Mouse (Mus musculus) kidney, embryonic 16.5 days (tissue): Measurements from ENCODE around the gene Fbrsl1. TPM values are rescaled to one million over a fixed set of nuclear protein-coding genes. Genes with fewer than 3 reads are reported as not detected.

Experiments
- ATAC-seq: fragments of 200-750 bp; cut with Nextera tagmentation; 2 replicates; pipeline ENCODE4 v1.8.0; 2017; ENCODE audit warnings: moderate TSS enrichment; ENCODE audit not compliant: low FRiP score, low TSS enrichment
- H3K27ac ChIP-seq: fragments of 300-500 bp; sonication (generic); 2 replicates; pipeline ENCODE4 v1.5.1; 2014; ENCODE audit warnings: low read length
- H3K27me3 ChIP-seq: fragments of 300-500 bp; sonication (generic); 2 replicates; pipeline ENCODE4 v1.6.1; 2014; ENCODE audit warnings: low read length, control low read depth, mixed read lengths; ENCODE audit not compliant: insufficient read depth
- H3K36me3 ChIP-seq: fragments of 300-500 bp; sonication (generic); 2 replicates; pipeline ENCODE4 v1.6.1; 2014; ENCODE audit warnings: low read length, control low read depth, mixed read lengths; ENCODE audit not compliant: insufficient read depth
- H3K4me1 ChIP-seq: fragments of 300-500 bp; sonication (generic); 2 replicates; pipeline ENCODE4 v1.6.1; 2014; ENCODE audit warnings: low read length, control low read depth, mixed read lengths; ENCODE audit not compliant: insufficient read depth
- H3K4me2 ChIP-seq: fragments of 300-500 bp; sonication (generic); replicated peaks from 2 replicates; pipeline ENCODE4 v1.6.1; 2014; ENCODE audit warnings: low read depth, low read length
- H3K4me3 ChIP-seq: fragments of 300-500 bp; sonication (generic); 2 replicates; pipeline ENCODE4 v1.5.1; 2014; ENCODE audit warnings: mild to moderate bottlenecking, low read length
- H3K9ac ChIP-seq: fragments of 300-500 bp; sonication (generic); replicated peaks from 2 replicates; pipeline ENCODE4 v1.6.1; 2014; ENCODE audit warnings: low read length
- H3K9me3 ChIP-seq: fragments of 300-500 bp; sonication (generic); 2 replicates; pipeline ENCODE4 v1.6.1; 2016; ENCODE audit warnings: low read length, control low read depth
- WGBS: fragments of 180-500 bp; shearing (Covaris S2); extraction: QIAGEN DNeasy Blood & Tissue Kit; methylation state at CpG from one replicate; pipeline ENCODE4 v1.1.7; 2014; 5-methylcytosine and 5-hydroxymethylcytosine counted together
- polyA plus RNA-seq: library from polyadenylated mRNA; unstranded; fragments of >200 nt; fragmentation: Nextera tagmentation; extraction: Ambion mirVana; gene quantifications from 2 replicates; pipeline ENCODE4 v1.2.1, GENCODE M21; 2015

The Fbrsl1 gene
- 8.6 and 9.8 TPM in 2 replicates for polyA plus RNA-seq

GRCm38 (mm10) chr5:110448436-110449134, at the start of gene Fbrsl1:
Fbrsl1 (minus strand) TSS chr5:110448503.
- Histone ChIP-seq H3K4me1 (peaks cover 16% of the 10 kb centered on the region), H3K27ac (peak within 1 kb of the TSS; percentile 61), H3K36me3 (no peaks in the 10 kb centered on the region), H3K4me3 (peak within 1 kb of the TSS; percentile 92), H3K27me3 (no peaks in the 10 kb centered on the region), H3K9me3 (no peaks in the 10 kb centered on the region), H3K4me2 (peak within 1 kb of the TSS; percentile 91), H3K9ac (peak within 1 kb of the TSS; percentile 94)
- under 1% methylated on average over 43 of the region's 46 CpGs for WGBS
- peak; percentile 98 for ATAC-seq

GRCm38 (mm10) chr5:110498071-110498470, 49.8 kb upstream of the Fbrsl1 start:
- no peak overlapping the region for H3K9ac ChIP-seq
- H3K27ac ChIP-seq = no peak overlapping the region
- ATAC-seq = no peak
- no peaks in the 10 kb centered on the region for H3K9me3 ChIP-seq
- H3K4me2 ChIP-seq = no peak overlapping the region
- no peaks in the 10 kb centered on the region for H3K4me1 ChIP-seq
- H3K27me3 ChIP-seq = no peaks in the 10 kb centered on the region
- no peak overlapping the region for H3K4me3 ChIP-seq
- no peaks in the 10 kb centered on the region for H3K36me3 ChIP-seq
- WGBS = 16% methylated on average over 10 of the region's 10 CpGs

GRCm38 (mm10) chr5:110497556-110497955, 49.3 kb upstream of the Fbrsl1 start:
- Histone ChIP-seq H3K9me3 (no peaks in the 10 kb centered on the region), H3K4me2 (no peak overlapping the region), H3K36me3 (no peaks in the 10 kb centered on the region), H3K27me3 (no peaks in the 10 kb centered on the region), H3K9ac (no peak overlapping the region), H3K4me1 (no peaks in the 10 kb centered on the region), H3K27ac (no peak overlapping the region), H3K4me3 (no peak overlapping the region)
- no peak for ATAC-seq
- WGBS = 74% methylated on average over 5 of the region's 5 CpGs

GRCm38 (mm10) chr5:110495051-110495450, 46.7 kb upstream of the Fbrsl1 start:
- Histone ChIP-seq H3K4me2 (no peak overlapping the region), H3K27ac (no peak overlapping the region), H3K27me3 (no peaks in the 10 kb centered on the region), H3K9ac (no peak overlapping the region), H3K9me3 (no peaks in the 10 kb centered on the region), H3K4me3 (no peak overlapping the region), H3K36me3 (no peaks in the 10 kb centered on the region), H3K4me1 (no peaks in the 10 kb centered on the region)
- ATAC-seq = no peak
- WGBS = 88% methylated on average over 6 of the region's 6 CpGs

GRCm38 (mm10) chr5:110494396-110494795, 46.1 kb upstream of the Fbrsl1 start:
- H3K9me3 ChIP-seq = no peaks in the 10 kb centered on the region
- H3K4me2 ChIP-seq = no peak overlapping the region
- no peaks in the 10 kb centered on the region for H3K27me3 ChIP-seq
- 72% methylated on average over 4 of the region's 4 CpGs for WGBS
- no peak for ATAC-seq
- H3K9ac ChIP-seq = no peak overlapping the region
- H3K4me3 ChIP-seq = no peak overlapping the region
- no peaks in the 10 kb centered on the region for H3K4me1 ChIP-seq
- no peaks in the 10 kb centered on the region for H3K36me3 ChIP-seq
- no peak overlapping the region for H3K27ac ChIP-seq

GRCm38 (mm10) chr5:110493785-110494184, 45.5 kb upstream of the Fbrsl1 start:
- no peak overlapping the region for H3K27ac ChIP-seq
- peak; percentile 79 for ATAC-seq
- H3K9me3 ChIP-seq = no peaks in the 10 kb centered on the region
- no peak overlapping the region for H3K9ac ChIP-seq
- H3K27me3 ChIP-seq = no peaks in the 10 kb centered on the region
- no peaks in the 10 kb centered on the region for H3K36me3 ChIP-seq
- no peaks in the 10 kb centered on the region for H3K4me1 ChIP-seq
- H3K4me2 ChIP-seq = no peak overlapping the region
- WGBS = 2% methylated on average over 4 of the region's 4 CpGs
- no peak overlapping the region for H3K4me3 ChIP-seq

GRCm38 (mm10) chr5:110489639-110490038, 41.3 kb upstream of the Fbrsl1 start:
- Histone ChIP-seq H3K4me3 (no peak overlapping the region), H3K4me1 (no peaks in the 10 kb centered on the region), H3K4me2 (no peak overlapping the region), H3K9ac (no peak overlapping the region), H3K36me3 (no peaks in the 10 kb centered on the region), H3K27me3 (no peaks in the 10 kb centered on the region), H3K27ac (no peak overlapping the region), H3K9me3 (no peaks in the 10 kb centered on the region)
- no peak for ATAC-seq
- 76% methylated on average over 4 of the region's 4 CpGs for WGBS

GRCm38 (mm10) chr5:110487943-110488342, 39.6 kb upstream of the Fbrsl1 start:
- Histone ChIP-seq H3K36me3 (no peaks in the 10 kb centered on the region), H3K27me3 (no peaks in the 10 kb centered on the region), H3K4me2 (no peak overlapping the region), H3K27ac (no peak overlapping the region), H3K9ac (no peak overlapping the region), H3K4me1 (no peaks in the 10 kb centered on the region), H3K4me3 (no peak overlapping the region), H3K9me3 (no peaks in the 10 kb centered on the region)
- no peak for ATAC-seq
- WGBS = 30% methylated on average over 1 of the region's 1 CpGs

GRCm38 (mm10) chr5:110486674-110487334, 38.5 kb upstream of the Fbrsl1 start:
- H3K36me3 ChIP-seq = no peaks in the 10 kb centered on the region
- no peaks in the 10 kb centered on the region for H3K4me1 ChIP-seq
- H3K9ac ChIP-seq = no peak overlapping the region
- H3K9me3 ChIP-seq = no peaks in the 10 kb centered on the region
- H3K27ac ChIP-seq = no peak overlapping the region
- no peaks in the 10 kb centered on the region for H3K27me3 ChIP-seq
- peak; percentile 75 for ATAC-seq
- no peak overlapping the region for H3K4me2 ChIP-seq
- no peak overlapping the region for H3K4me3 ChIP-seq
- 21% methylated on average over 5 of the region's 5 CpGs for WGBS

GRCm38 (mm10) chr5:110484711-110485110, 36.4 kb upstream of the Fbrsl1 start:
- Histone ChIP-seq H3K4me3 (no peak overlapping the region), H3K9me3 (no peaks in the 10 kb centered on the region), H3K27me3 (peaks cover 6% of the 10 kb centered on the region; the same call in 1 of the 2 replicates), H3K4me1 (no peaks in the 10 kb centered on the region), H3K27ac (no peak overlapping the region), H3K4me2 (no peak overlapping the region), H3K36me3 (no peaks in the 10 kb centered on the region), H3K9ac (no peak overlapping the region)
- WGBS = 74% methylated on average over 3 of the region's 3 CpGs
- ATAC-seq = no peak
